10 mouse cellular contexts compared by ENCODE assay signal in the genomic region with DNA sequence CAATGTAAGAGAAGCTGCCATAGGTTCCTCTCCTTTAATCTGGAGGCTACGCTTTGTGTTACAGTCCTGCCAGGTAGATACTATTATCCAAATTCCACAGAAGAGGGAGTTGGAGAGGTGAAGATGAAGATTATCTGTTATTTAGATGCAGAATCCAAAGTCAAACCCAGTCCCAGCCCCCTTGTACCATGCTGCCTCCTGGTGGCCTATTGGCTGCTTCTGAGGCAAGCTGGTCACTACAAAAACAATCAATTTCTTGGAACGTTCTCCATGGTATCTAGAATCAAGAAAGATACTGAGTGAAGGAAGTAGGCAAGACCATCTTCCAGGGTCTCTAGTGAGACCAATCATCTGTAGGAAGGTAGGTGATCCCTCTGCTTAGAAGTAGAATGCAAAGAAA. TPM values are rescaled to one million over a fixed set of nuclear protein-coding genes. Genes with fewer than 3 reads are reported as not detected.
DNase-seq lines count a peak whose midpoint lies in the region; TF ChIP-seq lines count a peak whose summit lies in the region.
"Had no signal": no experiment of that assay in that cellular context is flagged by ENCODE, and none has a peak within 500 bp of the region (broad histone marks: within the 10 kb centered on the region; RNA-seq: fewer than 3 reads in every experiment).

No protein-coding gene starts in this region.

- H3K4me1 ChIP-seq in MEL (ENCODE audit: control insufficient read depth in 1 of 2, insufficient read depth in 2 of 2, low read length in 2 of 2), result no peaks in the 10 kb centered on the region
- H3K4me1 ChIP-seq: neural tube, embryonic 12.5 days had no signal

- intact Hi-C loops in left cerebral cortex, adult 2 months (cut with DNase I), result no loop called here

- H3K36me3 ChIP-seq in MEL (ENCODE audit: control insufficient read depth in 1 of 2, insufficient read depth in 2 of 2, low read length in 2 of 2), result no peaks in the 10 kb centered on the region
- H3K36me3 ChIP-seq in splenic B cell, adult 2 months (ENCODE audit: control insufficient read depth, insufficient read depth, low read length, poor library complexity, severe bottlenecking), result no peaks in the 10 kb centered on the region
- H3K36me3 ChIP-seq: neural tube, embryonic 12.5 days had no signal

- no peak overlapping the region for H3K9ac ChIP-seq in MEL (ENCODE audit: control insufficient read depth, low read depth, low read length, poor library complexity, severe bottlenecking)
- H3K9ac ChIP-seq: neural tube, embryonic 12.5 days had no signal

- H3K4me3 ChIP-seq in left cerebral cortex, adult 2 months, result no peak overlapping the region
- H3K4me3 ChIP-seq in MEL (ENCODE audit: control insufficient read depth in 1 of 2, insufficient read depth in 1 of 2, low read depth in 2 of 2, low read length in 2 of 2), result no peak overlapping the region
- H3K4me3 ChIP-seq: neural tube, embryonic 12.5 days had no signal

- peak; percentile 74 for TF ChIP-seq RAD21 in MEL (IDR thresholded peaks at IDR 0.05; ENCODE audit: low read depth, low read length)

- no peak for TF ChIP-seq EP300 in MEL (IDR thresholded peaks at IDR 0.05; ENCODE audit: low read depth in 1 of 2, low read length in 2 of 2)

- no peak overlapping the region for H3K27ac ChIP-seq in left cerebral cortex, adult 2 months
- H3K27ac ChIP-seq in MEL (ENCODE audit: control insufficient read depth, low read depth, low read length), result no peak overlapping the region
- H3K27ac ChIP-seq: neural tube, embryonic 12.5 days had no signal

- no peak for DNase-seq in left cerebral cortex, adult 2 months (ENCODE audit: extremely low spot score in 1 of 2, low spot score in 2 of 2)
- DNase-seq in left cerebral cortex, adult 18-20 months (ENCODE audit: low spot score in 2 of 2), result no peak
- DNase-seq in MEL (ENCODE audit: low read depth, low spot score), result peak; percentile 32
- peak; percentile 51 for DNase-seq in c-Kit-positive CD71-positive TER-119-positive erythroid progenitor cells, embryonic 14.5 days (ENCODE audit: low spot score)
- peak; percentile 19 for DNase-seq in splenic B cell, adult 2 months (ENCODE audit: low read depth, low spot score)
- DNase-seq in gastrocnemius, postnatal 25 days, result no peak
- no peak for DNase-seq in right cerebral cortex, postnatal 25 days
- no peak for DNase-seq in embryo, embryonic 10.5 days (ENCODE audit: low spot score)
- DNase-seq: cerebellum, postnatal 36 days had no signal

- H3K9me3 ChIP-seq in MEL (replicated peaks; ENCODE audit: insufficient read depth, low read length), result no peaks in the 10 kb centered on the region
- H3K9me3 ChIP-seq: neural tube, embryonic 12.5 days had no signal

- TF ChIP-seq POLR2A in MEL (IDR thresholded peaks at IDR 0.05; ENCODE audit: control insufficient read depth in 1 of 2, insufficient read depth in 1 of 2, low read depth in 1 of 2, low read length in 2 of 2, poor library complexity in 1 of 2), result no peak

- H3K79me2 ChIP-seq in MEL (ENCODE audit: control insufficient read depth, insufficient read depth, low read length, poor library complexity), result no peaks in the 10 kb centered on the region

- peaks cover 5 to 14% of the 10 kb centered on the region in 2 experiments; a peak in 3 of 4 replicates for H3K27me3 ChIP-seq in MEL (ENCODE audit: control insufficient read depth in 1 of 2, insufficient read depth in 2 of 2, low read length in 2 of 2)
- H3K27me3 ChIP-seq in splenic B cell, adult 2 months (ENCODE audit: control insufficient read depth, insufficient read depth, low read length, poor library complexity, severe bottlenecking), result no peaks in the 10 kb centered on the region; the same call in 1 of the 2 replicates
- H3K27me3 ChIP-seq: neural tube, embryonic 12.5 days had no signal

- peak; percentile 27 for TF ChIP-seq CTCF in left cerebral cortex, adult 2 months (IDR thresholded peaks at IDR 0.05)
- TF ChIP-seq CTCF in MEL (IDR thresholded peaks at IDR 0.05 in 2 of 3, conservative IDR thresholded peaks at IDR 0.05 in 1 of 3; ENCODE audit: control insufficient read depth in 1 of 3, insufficient read depth in 1 of 3, low read depth in 2 of 3, low read length in 3 of 3, poor library complexity in 1 of 3, severe bottlenecking in 1 of 3), result peak; percentile 55 to 71 (median 69)

TF ChIP-seq in MEL, 35 proteins besides CTCF, POLR2A, EP300 and RAD21:
- TF ChIP-seq SMC3 (IDR thresholded peaks at IDR 0.05; ENCODE audit: low read depth, low read length) (peak; percentile 77), NELFE (IDR thresholded peaks at IDR 0.05; ENCODE audit: low read depth, low read length) (no peak), ZC3H11A (IDR thresholded peaks at IDR 0.05; ENCODE audit: low read depth, low read length) (peak; percentile 57)

RNA-seq across cellular contexts. Expression of a gene that starts 34.2 kb away (rescaled TPM):
- total RNA-seq in left cerebral cortex, adult 2 months (2021), result 10 to 100 TPM; 81.4 to 81.5 TPM
- 10 to 100 TPM; 84.9 to 85.6 TPM for total RNA-seq in left cerebral cortex, adult 18-20 months (2021)
- total RNA-seq in MEL (2012; rRNA removed), result 0.07 and 0.12 TPM in 2 replicates
- under 1 TPM in 1 of 2 experiments, not detected in 1; 0.36 TPM for polyA plus RNA-seq in MEL (2012; ENCODE audit: insufficient read depth in 1 of 2, insufficient read length in 2 of 2, low read depth in 1 of 2, low replicate concordance in 2 of 2, missing spikeins in 1 of 2)
- 10 to 100 TPM; 62.2 to 72.5 TPM for total RNA-seq in gastrocnemius, postnatal 25 days (2021)

RNA-seq across cellular contexts. Expression of a gene that starts 40.4 kb away (rescaled TPM):
- 10 to 100 TPM; 48.9 to 53.7 TPM for total RNA-seq in left cerebral cortex, adult 2 months (2021)
- total RNA-seq in left cerebral cortex, adult 18-20 months (2021), result 10 to 100 TPM; 50.1 to 53.4 TPM
- total RNA-seq in MEL (2012; rRNA removed), result 14.4 and 27.2 TPM in 2 replicates
- polyA plus RNA-seq in MEL (2012; ENCODE audit: insufficient read depth in 1 of 2, insufficient read length in 2 of 2, low read depth in 1 of 2, low replicate concordance in 2 of 2, missing spikeins in 1 of 2), result 10 to 100 TPM in 1 of 2 experiments, not detected in 1; 35.5 TPM
- 10 to 100 TPM in 1 of 2 experiments, 1 to 10 TPM in 1; 8.8 to 12.0 TPM for total RNA-seq in gastrocnemius, postnatal 25 days (2021)

Comparison
In these comparisons a context has a peak if more than half of its experiments do, and no peak if none do; other contexts are left out.
1. DNase-seq: peak in MEL (single experiment), c-Kit-positive CD71-positive TER-119-positive erythroid progenitor cells, embryonic 14.5 days (single experiment) and splenic B cell, adult 2 months (single experiment); none in left cerebral cortex, adult 2 months (0 of 2), left cerebral cortex, adult 18-20 months (0 of 2), gastrocnemius, postnatal 25 days (single experiment), right cerebral cortex, postnatal 25 days (single experiment) and embryo, embryonic 10.5 days (single experiment).
2. RNA of a gene that starts 34.2 kb away (total RNA-seq): 84.9 to 85.6 TPM in left cerebral cortex, adult 18-20 months, 81.4 to 81.5 TPM in left cerebral cortex, adult 2 months and 62.2 to 72.5 TPM in gastrocnemius, postnatal 25 days; 0.07 to 0.12 TPM in MEL; every median in the first group is over 10 times any median in the second.